Mouse (Mus musculus) spleen, adult 18-20 months (tissue): ENCODE measurements around the gene Zfp950.

Experiments
- DNase-seq, 2 experiments: peaks; one replicate each; pipeline ENCODE4 v3.0.0; 2022; ENCODE audit warnings: mixed read lengths in 2 of 2

Gene Zfp950

GRCm38 (mm10) chr19:61056783-61057410, 83.7 kb downstream of the Zfp950 start:
- DNase-seq, result no peak

GRCm38 (mm10) chr19:61052786-61053185, 87.9 kb downstream of the Zfp950 start:
- no peak for DNase-seq

GRCm38 (mm10) chr19:61052008-61052407, 88.6 kb downstream of the Zfp950 start:
- DNase-seq, result no peak

- DNase-seq, result no peak
Observed at GRCm38 (mm10) chr19:61051151-61051550, 89.5 kb downstream of the Zfp950 start.

GRCm38 (mm10) chr19:61049413-61049812, 91.2 kb downstream of the Zfp950 start:
- no peak for DNase-seq

- DNase-seq, result no peak
Observed at GRCm38 (mm10) chr19:61048646-61049045, 92.0 kb downstream of the Zfp950 start.

- DNase-seq, result no peak
Observed at GRCm38 (mm10) chr19:61039151-61039550, 101.5 kb downstream of the Zfp950 start.

GRCm38 (mm10) chr19:61031570-61031969, 109.1 kb downstream of the Zfp950 start:
- DNase-seq, result no peak

- DNase-seq, result no peak
Observed at GRCm38 (mm10) chr19:61021939-61022566, 118.6 kb downstream of the Zfp950 start.

- no peak for DNase-seq
Observed at GRCm38 (mm10) chr19:61021502-61021901, 119.1 kb downstream of the Zfp950 start.

GRCm38 (mm10) chr19:61017477-61018266, 123.0 kb downstream of the Zfp950 start:
- DNase-seq, result no peak

GRCm38 (mm10) chr19:61009266-61009665, 131.4 kb downstream of the Zfp950 start:
- no peak for DNase-seq
